Mouse (Mus musculus) adrenal gland, postnatal 4 days (tissue): ENCODE results near the gene Hist1h3g. TPM values are rescaled to one million over a fixed set of nuclear protein-coding genes. Genes with fewer than 3 reads are reported as not detected.

ENCODE experiments used
- DNase-seq, 2 experiments: peaks; one replicate each; pipeline ENCODE4 v3.0.0; 2021 to 2022; ENCODE audit warnings: low spot score in 2 of 2, mixed read lengths in 2 of 2
- long read RNA-seq, 2 experiments: library from polyadenylated mRNA; stranded (forward); transcript quantifications; one replicate each; pipeline ENCODE4 v2.0.0; 2021
- total RNA-seq, 2 experiments: library from RNA; stranded (reverse); gene quantifications; 2 replicates each; pipeline ENCODE4 v1.2.3; 2021

The Hist1h3g gene
- total RNA-seq, result 100 to 1,000 TPM; 144 to 196 TPM
- long read RNA-seq, experiment 1, result 0 reads
- long read RNA-seq, experiment 2, partial matches to known transcripts, result 0 of 1 reads
- long read RNA-seq, experiment 2, other reads (novel, unspliced or antisense), result 0 of 1 reads

- peak; percentile 69 to 76 for DNase-seq
Observed at GRCm38 (mm10) chr13:23535137-23536075, at the start of gene Hist1h3g. TSS of gene Hist1h3g (plus strand) at chr13:23535422.

GRCm38 (mm10) chr13:23488400-23489322 is 46.6 kb upstream of the Hist1h3g start, which contains the start of gene Btn2a2:
TSS of gene Btn2a2 (minus strand) at chr13:23488857.
- DNase-seq, result peak in 1 of 2 experiments; percentile 39

- DNase-seq, result no peak
Observed at GRCm38 (mm10) chr13:23490863-23491262, 44.4 kb upstream of the Hist1h3g start.

GRCm38 (mm10) chr13:23491263-23491662 is 44.0 kb upstream of the Hist1h3g start:
- no peak for DNase-seq

- no peak for DNase-seq
Observed at GRCm38 (mm10) chr13:23491990-23492389, 43.2 kb upstream of the Hist1h3g start.

- no peak for DNase-seq
Observed at GRCm38 (mm10) chr13:23495526-23495925, 39.7 kb upstream of the Hist1h3g start.

- DNase-seq, result no peak
Observed at GRCm38 (mm10) chr13:23497656-23498321, 37.4 kb upstream of the Hist1h3g start.

GRCm38 (mm10) chr13:23498653-23499052 is 36.6 kb upstream of the Hist1h3g start:
- no peak for DNase-seq

GRCm38 (mm10) chr13:23499943-23500342 is 35.3 kb upstream of the Hist1h3g start:
- DNase-seq, result no peak

GRCm38 (mm10) chr13:23500424-23501200 is 34.6 kb upstream of the Hist1h3g start:
- no peak for DNase-seq

GRCm38 (mm10) chr13:23501511-23501910 is 33.7 kb upstream of the Hist1h3g start:
- no peak for DNase-seq

GRCm38 (mm10) chr13:23502031-23502567 is 33.1 kb upstream of the Hist1h3g start:
- DNase-seq, result no peak

- no peak for DNase-seq
Observed at GRCm38 (mm10) chr13:23502916-23503315, 32.3 kb upstream of the Hist1h3g start.

- no peak for DNase-seq
Observed at GRCm38 (mm10) chr13:23503797-23504196, 31.4 kb upstream of the Hist1h3g start.

GRCm38 (mm10) chr13:23505662-23506345 is 29.4 kb upstream of the Hist1h3g start:
- no peak for DNase-seq

GRCm38 (mm10) chr13:23506351-23506750 is 28.9 kb upstream of the Hist1h3g start:
- no peak for DNase-seq

- DNase-seq, result no peak
Observed at GRCm38 (mm10) chr13:23506819-23507515, 28.3 kb upstream of the Hist1h3g start.

- DNase-seq, result no peak
Observed at GRCm38 (mm10) chr13:23510127-23510526, 25.1 kb upstream of the Hist1h3g start.
